Mouse (Mus musculus) MN1 (cell line): ENCODE results near the gene Slc4a8.
"Not testable (repeated sequence)": the region's sequence is repeated elsewhere in the genome, so short reads cannot be mapped to it uniquely, and the experiment has no call there.

Experiments
- DNase-seq: peaks from one replicate; pipeline ENCODE4 v3.0.0-alpha.2; 2016; ENCODE audit warnings: low spot score

Gene Slc4a8

DNA sequence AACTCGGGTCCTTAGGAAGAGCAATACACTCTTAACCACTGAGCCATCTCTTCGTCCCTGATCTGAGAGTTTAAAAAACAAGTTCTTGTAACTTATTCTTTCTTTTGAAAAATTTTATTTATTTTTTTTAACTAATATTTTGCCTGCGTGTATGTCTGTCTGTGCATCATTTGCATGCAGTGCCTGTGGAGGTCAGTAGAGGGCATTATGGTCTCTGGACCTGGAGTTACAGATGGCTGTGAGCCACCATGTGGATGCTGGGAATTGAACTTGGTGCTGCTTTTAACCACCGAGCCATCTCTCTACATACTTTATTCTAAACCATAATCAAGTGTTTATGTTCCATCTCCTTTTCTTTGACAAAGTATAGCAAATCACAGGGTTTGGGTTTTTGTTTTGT, 11.1 kb downstream of the Slc4a8 start:
- no peak for DNase-seq

DNA sequence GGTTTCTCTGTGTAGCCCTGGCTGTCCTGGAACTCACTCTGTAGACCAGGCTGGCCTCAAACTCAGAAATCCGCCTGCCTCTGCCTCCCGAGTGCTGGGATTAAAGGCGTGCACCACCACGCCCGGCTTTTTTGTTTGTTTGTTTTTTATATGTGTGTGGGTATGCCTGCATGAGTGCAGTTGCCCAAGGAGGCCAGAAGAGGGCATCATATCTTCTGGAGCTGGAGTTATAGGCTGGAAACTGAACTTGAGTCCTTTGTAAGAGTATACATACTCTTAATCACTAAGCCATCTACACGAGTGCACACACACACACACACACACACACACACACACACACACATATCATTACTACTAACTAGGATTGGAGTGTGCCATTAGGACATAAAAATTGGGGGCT, 12.3 kb downstream of the Slc4a8 start:
- DNase-seq, result not testable (repeated sequence)

DNA sequence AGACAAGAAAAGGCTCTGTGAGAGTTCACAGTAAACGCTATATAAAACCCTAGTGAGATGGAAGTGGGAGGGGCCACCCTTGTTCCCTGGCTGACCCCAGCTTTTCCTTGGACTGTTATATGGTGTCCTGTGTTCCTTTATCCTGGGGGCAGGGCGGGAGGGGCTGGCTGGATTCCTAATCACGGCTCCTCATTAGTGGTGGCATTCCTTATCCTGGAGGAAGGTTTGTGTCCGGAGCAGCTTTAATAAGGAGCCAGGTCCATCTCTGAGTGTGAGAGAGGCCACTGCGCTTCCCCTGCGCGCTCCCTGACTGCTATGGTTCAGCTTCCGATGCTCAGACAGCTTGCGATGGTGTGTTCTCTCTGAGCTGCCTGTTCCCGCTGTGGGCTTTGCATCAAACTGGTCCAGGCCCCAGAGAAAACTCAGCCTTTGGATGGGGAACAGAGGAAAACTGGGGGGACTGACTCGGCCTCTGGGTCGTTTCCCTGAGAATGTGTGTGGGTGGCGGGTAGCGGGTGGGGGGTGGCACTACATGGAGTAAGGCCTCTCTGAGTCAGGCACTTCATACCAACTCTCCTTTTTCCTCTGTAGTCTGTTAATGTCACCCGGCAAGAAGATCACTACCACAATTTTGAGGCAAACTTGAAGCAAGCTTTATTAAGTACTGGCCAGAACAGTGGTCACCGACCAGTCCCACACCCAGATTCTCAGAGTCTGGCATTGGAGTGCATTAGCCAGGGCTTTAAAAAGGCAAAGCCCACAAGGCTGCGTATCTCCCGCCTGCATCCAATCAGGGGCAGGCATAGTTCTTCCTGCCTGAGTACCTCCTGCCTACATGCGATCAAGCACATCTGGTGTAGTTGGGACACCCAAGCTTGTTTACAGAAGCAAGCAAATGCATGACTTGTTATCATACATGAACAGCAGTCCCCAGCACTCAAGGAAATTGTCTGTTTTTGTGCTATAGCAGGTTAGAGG, 13.9 kb downstream of the Slc4a8 start:
- DNase-seq, result peak; percentile 60

DNA sequence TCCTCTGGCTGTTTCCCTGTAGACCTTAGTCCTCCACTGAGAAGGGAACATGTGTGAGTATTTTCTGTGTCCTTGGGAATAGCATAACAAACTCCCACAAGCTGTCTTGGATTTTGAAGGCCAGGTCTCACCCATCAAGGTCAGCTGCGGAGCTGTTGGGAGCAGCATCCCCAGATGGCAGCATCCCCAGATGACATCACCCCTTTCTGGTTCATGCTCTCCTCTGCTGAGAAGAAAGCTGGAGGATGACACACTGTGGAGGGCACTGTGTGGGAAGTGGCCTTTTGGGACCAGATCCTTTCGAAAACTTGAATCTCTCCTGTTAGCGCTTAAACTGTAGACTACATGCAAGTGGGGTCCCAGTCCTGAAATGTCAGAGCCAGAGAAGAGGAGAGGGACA, 14.9 kb downstream of the Slc4a8 start:
- peak; percentile 87 for DNase-seq

DNA sequence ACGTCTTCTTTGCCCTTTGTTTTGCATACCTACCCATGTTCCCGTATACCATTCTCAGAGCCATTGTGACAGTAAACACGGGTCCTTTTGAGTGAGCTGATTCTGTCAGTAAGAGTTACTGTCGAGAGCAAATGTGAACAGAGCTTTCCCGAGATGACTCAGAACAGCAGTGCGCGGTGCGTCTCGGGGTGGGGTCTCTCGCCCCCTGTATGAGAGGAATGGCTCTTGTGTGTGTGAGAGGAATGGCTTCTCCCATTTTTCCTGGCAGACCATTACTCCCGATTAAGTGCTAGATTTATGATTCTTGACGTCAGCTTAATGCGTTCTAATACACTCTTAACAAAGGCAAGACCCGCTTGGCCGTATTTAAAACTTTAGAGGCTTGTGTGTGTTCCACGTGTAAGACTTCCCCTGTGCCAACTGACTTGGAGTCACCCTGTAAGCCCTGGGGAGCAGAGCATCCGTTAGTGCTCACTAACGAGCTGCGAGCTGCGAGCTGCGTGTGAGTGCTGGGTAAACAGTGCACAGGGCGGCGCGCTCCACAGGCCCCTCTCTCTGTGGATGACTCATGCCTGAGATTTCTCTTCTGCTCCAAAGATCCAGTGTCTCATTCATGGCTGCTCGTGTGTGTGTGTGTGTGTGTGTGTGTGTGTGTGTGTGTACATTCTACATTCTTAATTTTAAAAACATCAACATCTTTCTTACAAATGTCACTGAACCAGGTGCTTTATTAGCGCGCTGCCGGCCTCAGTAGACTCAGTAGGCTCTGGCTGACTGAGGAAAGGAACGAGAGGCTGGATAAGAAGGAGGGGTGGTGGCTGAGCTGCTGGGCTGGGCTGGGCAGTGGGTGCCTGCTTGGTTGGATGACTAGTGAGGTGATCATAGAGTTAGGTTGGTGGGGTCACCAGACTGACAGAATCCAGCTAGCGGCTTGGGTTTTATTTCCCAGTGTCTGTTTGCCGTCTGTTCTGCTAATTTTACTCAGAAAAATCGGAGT, 15.8 kb downstream of the Slc4a8 start:
- peak; percentile 93 for DNase-seq

DNA sequence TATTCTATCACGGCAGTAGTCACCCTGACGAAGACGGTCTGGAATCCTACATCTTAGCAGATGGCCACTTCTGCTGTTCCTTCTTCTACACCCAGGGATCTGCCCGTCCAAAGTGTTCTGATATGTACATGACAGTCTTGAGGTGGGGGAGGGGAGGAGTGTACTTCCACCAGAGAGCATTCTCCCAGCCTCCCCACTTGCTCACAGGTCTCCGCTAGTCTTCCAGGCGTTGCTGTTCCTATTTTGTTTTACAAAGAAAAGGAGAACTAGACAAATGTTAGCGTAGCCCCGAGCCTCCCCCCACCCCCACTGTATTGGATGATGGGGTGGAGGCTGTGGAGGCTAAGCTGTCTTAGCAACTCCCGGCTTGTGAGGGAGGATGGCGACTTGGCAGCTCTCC, 18.3 kb downstream of the Slc4a8 start:
- DNase-seq, result no peak

DNA sequence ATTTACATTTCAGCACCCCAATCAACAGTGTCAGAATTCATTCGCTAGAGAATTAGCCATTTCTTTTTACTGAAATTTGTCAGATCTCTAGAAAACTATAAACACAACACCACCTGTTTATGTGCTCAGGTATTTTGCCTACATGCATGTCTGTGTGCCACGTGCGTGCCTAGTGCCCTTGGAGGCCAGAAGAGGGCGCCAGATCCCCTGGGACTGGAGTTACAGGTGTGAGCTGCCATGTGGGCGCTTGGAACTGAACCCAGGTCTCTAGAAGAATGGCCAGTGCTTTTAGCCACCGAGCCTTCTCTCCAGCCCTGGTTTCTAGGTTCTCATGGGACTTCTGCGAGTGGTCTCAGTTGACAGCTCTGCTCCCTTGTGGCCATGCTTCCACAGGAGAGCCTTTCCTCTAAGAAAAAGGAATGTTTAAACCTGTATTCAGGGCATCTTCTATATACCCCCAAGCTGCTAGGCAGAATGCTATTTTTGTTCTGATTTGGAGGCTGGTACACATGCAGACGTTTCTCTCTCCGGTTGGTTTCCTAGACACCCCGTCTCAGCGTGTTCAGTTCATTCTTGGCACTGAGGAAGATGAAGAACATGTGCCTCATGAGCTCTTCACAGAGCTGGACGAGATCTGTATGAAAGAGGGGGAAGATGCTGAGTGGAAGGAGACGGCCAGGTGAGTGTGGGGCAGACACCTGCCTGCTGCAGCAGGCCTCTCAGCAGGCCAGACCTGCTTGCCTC, 21.9 kb downstream of the Slc4a8 start:
- DNase-seq, result no peak

DNA sequence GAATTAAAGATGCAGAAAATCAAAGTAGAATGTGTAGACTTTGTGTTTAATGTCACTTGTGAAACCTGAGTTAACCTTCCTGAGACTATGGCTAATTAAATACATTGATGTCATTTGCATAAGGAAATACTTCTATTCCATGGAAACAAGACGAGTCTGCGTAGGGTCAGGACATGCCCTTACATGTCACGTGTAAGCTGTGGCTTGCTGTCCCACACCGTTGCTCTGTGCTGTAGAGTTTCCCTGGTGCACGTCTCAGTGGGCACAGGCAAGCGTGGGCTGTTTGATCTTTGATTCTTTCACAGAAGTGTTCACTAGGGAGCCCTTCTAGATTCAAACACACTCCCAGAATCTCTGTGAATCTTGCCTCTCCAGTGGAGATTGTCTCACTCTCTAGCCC, 28.7 kb downstream of the Slc4a8 start:
- no peak for DNase-seq

DNA sequence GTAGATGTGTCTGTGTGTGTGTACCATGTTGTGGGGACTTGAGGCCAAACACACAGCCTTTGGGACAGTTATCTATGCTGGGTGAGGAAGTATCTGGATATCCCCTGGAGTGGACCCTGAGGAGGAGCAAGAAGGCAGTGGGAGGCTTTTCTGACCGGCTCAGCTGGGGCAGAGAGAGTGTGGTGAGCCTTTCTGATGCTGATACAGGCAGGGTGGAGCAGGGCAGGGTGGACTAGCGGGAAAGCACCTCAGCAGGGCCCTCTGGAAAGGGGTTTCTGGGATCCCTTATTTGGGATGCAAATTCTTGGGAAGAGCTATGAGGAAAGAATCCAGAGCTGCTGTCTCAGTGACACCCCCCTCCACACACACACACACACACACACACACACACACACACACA, 30.8 kb downstream of the Slc4a8 start:
- DNase-seq, result no peak

DNA sequence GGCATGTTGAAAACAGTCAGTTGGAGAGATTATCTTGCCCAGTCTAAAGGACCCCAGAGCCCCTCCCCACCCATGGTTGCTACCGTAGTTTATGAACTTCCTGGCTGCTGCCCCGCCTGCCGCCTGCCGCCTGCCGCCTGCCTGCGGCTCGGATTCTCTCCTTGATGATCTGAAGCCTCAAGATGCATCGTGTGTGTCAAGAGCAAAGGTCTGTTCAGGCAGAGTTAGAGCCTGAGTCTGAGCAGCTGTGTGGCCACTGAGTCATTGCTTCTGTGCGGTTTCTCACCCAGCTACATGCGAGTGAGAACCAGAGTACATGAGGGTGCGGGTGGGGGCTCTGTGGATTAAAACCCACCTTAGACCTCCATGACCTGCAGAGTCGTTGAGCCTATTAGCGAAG, 39.4 kb downstream of the Slc4a8 start:
- DNase-seq, result no peak

DNA sequence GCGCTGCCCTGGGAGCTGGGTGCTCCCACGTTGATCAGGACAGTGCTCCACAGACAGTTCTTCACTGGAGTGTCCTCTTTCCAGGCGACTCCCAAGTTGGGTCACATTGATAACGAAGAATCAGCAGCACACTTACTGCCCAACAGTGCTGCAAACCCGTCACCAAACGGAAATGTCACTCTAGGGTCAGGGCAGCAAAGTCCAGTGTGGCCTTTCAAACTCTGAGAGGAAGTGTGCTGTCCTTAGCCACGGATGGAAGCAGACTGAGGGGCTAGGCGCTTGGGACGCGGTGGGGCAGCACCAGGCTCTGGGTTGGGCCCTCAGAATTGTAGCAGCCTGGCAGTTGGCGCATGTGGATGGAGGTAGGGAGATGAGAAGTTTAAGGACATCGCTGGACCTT, 46.5 kb downstream of the Slc4a8 start:
- no peak for DNase-seq

DNA sequence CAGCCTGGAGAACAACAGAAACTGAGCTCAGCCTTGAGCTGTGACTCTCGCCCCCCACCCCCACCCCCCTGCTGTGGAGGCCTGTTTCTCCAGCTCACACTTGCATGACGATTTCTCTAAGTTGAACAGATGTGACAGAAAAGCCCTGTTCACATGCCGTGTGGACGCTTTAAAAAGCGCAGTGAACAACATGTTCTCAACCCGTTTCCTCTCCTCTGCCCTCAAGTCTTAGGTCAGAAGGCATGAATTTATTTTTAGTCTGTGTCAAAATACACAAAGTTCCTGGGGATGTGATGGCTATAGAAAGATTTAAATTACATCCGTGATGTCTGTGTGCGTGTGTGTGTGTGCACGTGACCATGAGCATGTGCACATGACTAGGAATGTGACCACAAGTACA, 46.9 kb downstream of the Slc4a8 start:
- DNase-seq, result no peak

DNA sequence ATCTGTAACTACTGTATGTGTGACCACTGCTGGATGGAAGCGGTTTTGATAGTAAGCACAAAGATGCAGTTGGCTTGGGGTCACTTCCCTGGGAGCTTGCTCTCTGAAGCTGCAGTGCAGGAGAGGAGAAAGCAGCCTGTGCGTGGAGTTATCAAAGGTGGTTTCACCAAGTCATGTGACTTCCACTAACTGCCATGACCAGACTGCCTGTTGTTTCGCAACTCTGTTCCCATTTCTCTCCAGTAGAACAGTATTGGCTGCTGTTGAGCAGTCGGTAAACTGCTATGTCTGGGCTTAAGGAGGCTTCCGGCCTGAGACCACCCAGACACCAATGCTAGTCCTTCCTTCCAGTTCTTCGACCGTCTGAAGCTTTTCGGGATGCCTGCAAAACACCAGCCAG, 48.7 kb downstream of the Slc4a8 start:
- no peak for DNase-seq

DNA sequence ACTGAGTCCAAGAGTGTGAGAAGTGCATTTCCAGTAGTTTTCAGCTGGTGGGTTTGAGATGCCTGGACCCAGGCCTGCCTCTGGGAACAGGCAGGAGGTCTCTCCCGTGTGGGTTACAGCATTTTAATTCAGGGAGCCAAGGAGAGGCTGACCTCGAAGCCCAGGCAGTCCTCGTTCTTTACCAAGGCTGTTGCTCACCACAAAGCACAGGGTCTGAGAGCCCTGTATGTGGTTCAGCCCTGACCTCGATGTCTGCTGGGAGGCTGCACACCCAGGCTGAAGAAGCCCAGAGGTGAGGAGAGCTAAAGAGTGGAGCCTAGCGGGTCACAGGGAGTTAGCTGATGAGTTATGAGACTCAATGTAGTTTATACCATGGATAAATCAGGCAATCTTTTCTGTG, 52.0 kb downstream of the Slc4a8 start:
- no peak for DNase-seq

DNA sequence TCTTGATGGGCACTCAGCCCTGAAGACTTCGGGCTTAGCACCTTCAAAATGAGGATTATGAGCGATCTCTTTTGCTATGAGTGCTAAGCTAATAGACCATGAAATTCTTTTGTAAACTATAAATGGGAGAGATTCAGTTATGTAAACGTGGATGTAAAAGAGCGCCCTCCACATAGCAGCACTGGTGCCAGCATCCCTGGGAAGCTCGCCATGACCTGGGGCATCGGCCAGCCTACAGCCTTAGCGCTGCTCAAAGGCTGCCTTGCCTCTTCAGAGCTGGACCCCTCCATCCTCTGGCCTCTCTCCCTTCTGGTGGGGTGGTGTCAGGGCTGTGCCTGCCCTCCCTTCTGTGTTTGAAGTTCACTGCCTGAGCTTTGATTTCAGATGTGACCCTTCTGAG, 52.5 kb downstream of the Slc4a8 start:
- no peak for DNase-seq

DNA sequence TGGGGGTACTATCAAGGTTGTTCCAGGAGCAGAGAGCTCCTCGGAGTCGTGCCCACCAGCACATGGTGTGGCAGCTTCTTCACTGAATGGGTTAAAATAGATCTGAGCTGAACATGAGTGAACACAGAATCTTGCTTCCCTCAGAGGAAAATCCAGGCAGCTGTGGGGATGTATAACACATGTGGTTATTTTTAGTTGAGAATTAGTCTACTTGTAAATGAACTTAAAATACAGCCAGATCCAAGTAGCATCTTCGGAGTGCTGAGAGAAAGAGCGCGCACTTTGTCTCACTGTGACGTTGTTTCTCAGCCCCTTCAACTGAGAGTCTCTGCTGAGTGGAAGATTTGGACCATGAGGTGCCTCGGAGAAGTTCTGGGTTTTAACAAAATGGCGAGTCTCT, 53.8 kb downstream of the Slc4a8 start:
- no peak for DNase-seq

DNA sequence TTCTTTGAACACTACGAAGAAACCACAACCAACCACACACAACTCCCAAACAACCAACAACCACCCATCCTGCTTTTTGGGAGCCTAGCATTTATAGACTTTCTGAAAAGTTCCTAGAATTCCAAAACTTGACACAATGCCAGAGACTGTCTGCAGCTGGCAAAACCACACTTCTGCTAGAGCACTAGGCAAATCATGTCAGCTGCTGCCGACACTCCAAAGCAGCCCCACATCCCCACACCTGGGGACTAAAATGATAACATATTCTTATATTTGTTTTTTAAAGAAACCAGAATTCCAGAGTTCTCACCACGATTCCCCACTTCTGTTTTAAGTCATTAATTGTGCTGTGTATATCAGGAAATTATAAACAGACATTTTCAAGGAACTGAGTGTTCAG, 57.3 kb downstream of the Slc4a8 start:
- DNase-seq, result no peak

DNA sequence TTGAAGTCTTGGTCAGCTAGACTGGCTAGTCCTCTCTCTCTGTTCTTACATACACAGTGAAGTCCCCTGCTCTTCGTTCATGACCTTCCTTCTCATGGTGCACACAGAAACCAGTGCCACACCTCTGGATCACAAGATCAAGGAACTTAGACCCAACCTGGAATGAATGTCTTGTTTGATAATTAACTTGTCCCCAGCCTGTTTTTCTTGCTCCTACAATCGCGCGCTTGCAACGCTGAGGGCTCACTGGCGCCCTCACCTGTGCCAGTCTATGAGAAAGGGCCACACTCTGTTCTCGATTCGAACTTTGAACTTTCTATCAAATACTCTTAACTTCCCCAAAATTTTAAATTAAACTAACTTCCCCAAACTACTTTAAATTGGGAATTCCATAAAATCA, 60.3 kb downstream of the Slc4a8 start:
- DNase-seq, result no peak

DNA sequence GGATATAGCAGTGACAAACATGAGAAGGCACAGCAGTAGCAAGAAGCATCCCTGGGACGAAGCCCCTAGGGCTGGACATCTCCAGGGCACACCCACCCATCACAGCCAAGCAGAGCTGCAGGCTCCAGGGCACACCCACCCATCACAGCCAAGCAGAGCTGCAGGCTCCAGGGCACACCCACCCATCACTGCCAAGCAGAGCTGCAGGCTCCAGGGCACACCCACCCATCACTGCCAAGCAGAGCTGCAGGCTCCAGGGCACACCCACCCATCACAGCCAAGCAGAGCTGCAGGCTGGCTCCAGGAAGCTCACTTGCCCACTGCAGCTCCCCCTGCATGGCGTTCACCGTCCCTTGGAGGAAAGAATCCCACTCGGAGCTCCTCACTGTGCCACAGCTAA, 60.8 kb downstream of the Slc4a8 start:
- DNase-seq, result peak; percentile 44

DNA sequence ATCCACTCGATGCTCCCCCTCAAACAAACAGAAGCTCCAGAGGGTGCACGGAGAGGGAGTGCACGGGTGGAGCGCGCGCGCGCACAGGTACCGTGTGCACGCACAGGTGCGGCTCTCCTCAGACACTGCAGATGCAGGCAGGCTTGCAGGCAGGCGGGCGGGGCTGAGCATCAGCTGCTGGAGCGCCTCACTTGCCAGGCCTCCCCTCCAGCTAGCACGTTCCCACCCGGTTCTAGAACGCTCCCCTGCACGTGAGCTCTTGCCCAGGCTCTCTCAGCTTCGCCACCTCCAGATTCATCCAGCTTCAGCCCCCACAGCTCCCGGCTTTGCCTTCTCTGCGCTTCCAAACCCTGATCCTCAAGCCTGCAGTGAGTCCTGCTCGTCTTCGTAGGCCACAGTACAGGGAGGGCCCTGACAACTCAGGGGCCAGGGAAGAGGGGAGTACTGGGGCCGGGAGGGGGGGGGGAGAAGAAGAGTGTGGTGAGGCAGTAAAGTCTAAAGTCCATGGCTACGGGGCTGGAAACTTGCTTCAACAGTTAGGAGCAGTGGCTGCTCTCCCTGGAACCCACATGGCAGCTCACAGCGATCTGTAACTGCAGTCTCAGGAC, 63.8 kb downstream of the Slc4a8 start:
- DNase-seq, result no peak

DNA sequence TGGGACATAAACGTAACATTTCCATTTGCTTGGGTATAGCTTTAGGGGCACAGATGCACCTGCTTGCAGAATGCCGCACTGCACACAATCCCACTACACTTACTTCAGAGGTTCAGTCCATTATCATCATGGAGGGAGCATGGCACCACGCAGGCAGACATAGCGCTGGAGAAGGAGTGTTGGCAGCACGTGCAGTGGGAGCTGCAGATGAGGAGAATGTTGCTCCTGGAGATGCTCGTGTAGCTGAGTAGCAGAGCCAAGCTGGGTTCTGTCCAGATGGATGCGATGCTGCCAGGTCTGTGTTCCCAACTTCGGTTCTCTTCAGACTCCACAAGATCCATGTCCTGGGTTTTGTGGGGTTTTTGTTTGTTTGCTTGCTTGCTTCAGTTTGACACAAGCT, 64.5 kb downstream of the Slc4a8 start:
- no peak for DNase-seq

DNA sequence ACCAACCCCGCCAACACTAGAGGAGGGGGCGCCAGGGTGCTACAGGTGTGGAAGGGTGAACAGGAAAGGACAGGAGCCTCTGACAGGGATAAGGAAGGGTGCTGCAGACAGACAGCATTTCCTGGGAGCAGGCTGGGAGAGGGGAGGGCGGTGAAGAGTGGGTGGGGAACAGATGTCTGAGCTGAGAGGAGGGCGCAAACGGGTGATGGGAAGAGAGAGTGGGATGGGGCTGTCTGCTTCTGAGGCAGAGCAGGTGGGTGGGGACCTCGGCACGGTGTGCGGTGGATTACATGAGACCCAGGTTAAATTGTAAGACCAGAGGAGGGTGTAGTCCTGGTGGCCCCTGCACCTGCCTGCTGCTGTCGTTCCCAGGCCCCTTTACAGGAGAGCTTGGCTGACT, 68.2 kb downstream of the Slc4a8 start:
- DNase-seq, result no peak
